Mouse (Mus musculus): Measurements from ENCODE around the gene Dnah8. TPM values are rescaled to one million over a fixed set of nuclear protein-coding genes. Genes with fewer than 3 reads are reported as not detected.

Dnah8 gene
- polyA plus RNA-seq, 1 experiment: not detected

- TF ChIP-seq CTCF (IDR thresholded peaks at IDR 0.05; ENCODE audit: insufficient read depth, low read depth, low read length): no peak
- no peak for TF ChIP-seq POLR2A (IDR thresholded peaks at IDR 0.05; ENCODE audit: insufficient read depth, low read depth, low read length)
- 32% methylated on average over 15 of the region's 17 CpGs for WGBS
- Histone ChIP-seq H3K27ac (ENCODE audit: insufficient read depth, low read depth, low read length) (no peak overlapping the region), H3K4me1 (ENCODE audit: control insufficient read depth, insufficient read depth, low read length) (no peaks in the 10 kb centered on the region), H3K4me3 (ENCODE audit: insufficient read depth, low read depth, low read length) (no peak overlapping the region; the same call in 1 of the 2 replicates)
These were observed 11.2 kb downstream of the Dnah8 start for GRCm38 (mm10) chr17:30635367-30635766.

DNA sequence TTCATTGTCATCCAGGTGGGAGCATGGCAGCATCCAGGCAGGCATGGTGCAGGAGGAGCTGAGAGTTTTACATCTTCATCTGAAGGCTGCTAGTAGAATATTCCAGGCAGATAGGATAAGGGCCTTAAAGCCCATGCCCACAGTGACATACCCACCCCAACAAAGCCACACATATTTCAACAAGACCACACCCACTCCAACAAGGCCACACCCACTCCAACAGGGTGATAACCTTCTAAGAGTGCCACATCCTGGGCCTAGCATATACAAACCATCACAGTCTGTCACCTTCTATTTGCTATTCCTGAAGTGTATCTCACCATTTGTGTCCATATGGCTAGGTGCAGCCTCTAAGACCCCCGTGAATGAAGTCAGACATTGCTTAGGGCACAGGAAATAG lies 13.6 kb downstream of the Dnah8 start:
- no peak for TF ChIP-seq POLR2A (IDR thresholded peaks at IDR 0.05; ENCODE audit: insufficient read depth, low read depth, low read length)
- TF ChIP-seq CTCF (IDR thresholded peaks at IDR 0.05; ENCODE audit: insufficient read depth, low read depth, low read length): no peak
- Histone ChIP-seq H3K4me1 (ENCODE audit: control insufficient read depth, insufficient read depth, low read length) (no peaks in the 10 kb centered on the region), H3K27ac (ENCODE audit: insufficient read depth, low read depth, low read length) (no peak overlapping the region), H3K4me3 (ENCODE audit: insufficient read depth, low read depth, low read length) (no peak overlapping the region)
- WGBS: 76% methylated on average over 1 of the region's 1 CpGs

- H3K27ac ChIP-seq (ENCODE audit: insufficient read depth, low read depth, low read length): no peak overlapping the region
- WGBS: 64% methylated on average over 2 of the region's 2 CpGs
- TF ChIP-seq POLR2A (IDR thresholded peaks at IDR 0.05; ENCODE audit: insufficient read depth, low read depth, low read length) (no peak), CTCF (IDR thresholded peaks at IDR 0.05; ENCODE audit: insufficient read depth, low read depth, low read length) (no peak)
- H3K4me1 ChIP-seq (ENCODE audit: control insufficient read depth, insufficient read depth, low read length): no peaks in the 10 kb centered on the region
- no peak overlapping the region for H3K4me3 ChIP-seq (ENCODE audit: insufficient read depth, low read depth, low read length)
These were observed 14.8 kb downstream of the Dnah8 start for GRCm38 (mm10) chr17:30638996-30639395.

GRCm38 (mm10) chr17:30640896-30641295 lies 16.7 kb downstream of the Dnah8 start:
- no peaks in the 10 kb centered on the region for H3K4me1 ChIP-seq (ENCODE audit: control insufficient read depth, insufficient read depth, low read length)
- 98% methylated on average over 5 of the region's 5 CpGs for WGBS
- TF ChIP-seq CTCF (IDR thresholded peaks at IDR 0.05; ENCODE audit: insufficient read depth, low read depth, low read length) (no peak), POLR2A (IDR thresholded peaks at IDR 0.05; ENCODE audit: insufficient read depth, low read depth, low read length) (no peak)
- H3K4me3 ChIP-seq (ENCODE audit: insufficient read depth, low read depth, low read length): no peak overlapping the region
- H3K27ac ChIP-seq (ENCODE audit: insufficient read depth, low read depth, low read length): no peak overlapping the region

DNA sequence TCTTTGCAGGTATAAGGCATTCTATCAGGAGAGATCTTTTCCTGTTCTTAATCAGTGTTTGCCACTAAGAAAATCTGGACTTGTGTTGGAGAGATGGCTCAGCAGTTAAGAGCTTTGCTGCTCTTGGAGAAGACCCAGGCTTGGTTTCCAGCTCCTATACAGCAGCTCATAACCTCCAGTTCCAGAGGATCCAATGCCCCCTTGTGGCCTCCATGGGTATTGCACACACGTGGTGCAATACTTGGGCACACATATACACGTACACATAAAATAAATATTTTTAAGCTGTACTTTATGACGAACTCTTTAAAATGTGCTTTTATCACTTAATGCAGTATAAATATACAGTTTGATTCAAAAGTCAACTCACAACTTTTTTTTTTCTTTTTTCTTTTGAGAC lies 24.6 kb downstream of the Dnah8 start:
- no peak overlapping the region for H3K27ac ChIP-seq (ENCODE audit: insufficient read depth, low read depth, low read length)
- no peaks in the 10 kb centered on the region for H3K4me1 ChIP-seq (ENCODE audit: control insufficient read depth, insufficient read depth, low read length)
- H3K4me3 ChIP-seq (ENCODE audit: insufficient read depth, low read depth, low read length): no peak overlapping the region
- TF ChIP-seq CTCF (IDR thresholded peaks at IDR 0.05; ENCODE audit: insufficient read depth, low read depth, low read length): no peak
- TF ChIP-seq POLR2A (IDR thresholded peaks at IDR 0.05; ENCODE audit: insufficient read depth, low read depth, low read length): no peak
- WGBS: 95% methylated on average over 3 of the region's 3 CpGs

DNA sequence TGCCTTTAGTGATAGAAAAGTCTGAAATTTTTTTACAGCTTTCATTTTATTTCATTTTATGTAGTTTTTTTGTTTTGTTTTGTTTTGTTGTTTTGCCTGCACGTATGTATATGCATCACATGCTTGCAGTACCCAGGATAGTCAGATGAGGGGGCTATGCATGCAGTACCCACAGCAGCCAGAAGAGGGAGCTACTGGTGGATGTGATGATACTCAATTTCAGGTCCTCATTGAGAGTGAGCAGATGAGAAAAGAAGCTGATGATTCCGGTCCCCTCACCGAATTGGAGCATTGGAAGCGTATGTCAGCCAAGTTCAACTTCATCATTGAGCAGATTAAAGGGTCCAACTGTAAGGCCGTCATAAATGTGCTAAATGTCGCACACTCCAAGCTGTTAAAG lies 28.9 kb downstream of the Dnah8 start:
- H3K4me3 ChIP-seq (ENCODE audit: insufficient read depth, low read depth, low read length): no peak overlapping the region
- TF ChIP-seq POLR2A (IDR thresholded peaks at IDR 0.05; ENCODE audit: insufficient read depth, low read depth, low read length) (no peak), CTCF (IDR thresholded peaks at IDR 0.05; ENCODE audit: insufficient read depth, low read depth, low read length) (no peak)
- WGBS: 96% methylated on average over 6 of the region's 6 CpGs
- no peaks in the 10 kb centered on the region for H3K4me1 ChIP-seq (ENCODE audit: control insufficient read depth, insufficient read depth, low read length)
- no peak overlapping the region for H3K27ac ChIP-seq (ENCODE audit: insufficient read depth, low read depth, low read length)

DNA sequence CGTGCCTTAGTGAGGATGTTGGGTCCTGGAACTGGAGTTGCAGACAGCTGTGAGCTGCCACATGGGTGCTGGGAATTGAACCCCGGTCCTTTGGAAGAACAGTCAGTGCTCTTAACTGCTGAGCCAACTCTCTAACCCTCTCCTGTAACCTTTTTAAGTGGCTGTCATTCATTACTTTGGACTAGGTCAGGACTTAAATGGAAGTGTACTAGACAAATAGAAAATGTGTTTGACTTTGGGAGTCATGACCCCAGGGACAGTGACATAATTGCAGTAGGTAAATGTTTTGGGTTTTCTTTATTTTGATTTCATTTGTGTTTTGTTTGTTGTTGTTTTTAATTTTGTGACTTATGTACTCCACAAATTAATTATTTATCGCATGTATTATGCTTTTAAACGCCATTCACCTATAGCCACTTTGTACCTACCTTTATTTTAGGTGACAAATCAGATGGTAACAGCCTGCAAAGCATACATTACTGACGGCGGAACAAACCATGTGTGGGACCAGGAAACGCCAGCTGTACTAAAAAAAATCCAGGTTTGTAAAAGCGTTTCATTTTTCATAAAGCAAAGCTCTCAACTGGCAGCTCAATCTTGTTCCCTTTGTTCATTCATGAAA lies 33.5 kb downstream of the Dnah8 start:
- no peak for TF ChIP-seq POLR2A (IDR thresholded peaks at IDR 0.05; ENCODE audit: insufficient read depth, low read depth, low read length)
- TF ChIP-seq CTCF (IDR thresholded peaks at IDR 0.05; ENCODE audit: insufficient read depth, low read depth, low read length): no peak
- H3K4me3 ChIP-seq (ENCODE audit: insufficient read depth, low read depth, low read length): peak overlapping the region; percentile 36
- 44% methylated on average over 8 of the region's 8 CpGs for WGBS
- H3K4me1 ChIP-seq (ENCODE audit: control insufficient read depth, insufficient read depth, low read length): no peaks in the 10 kb centered on the region
- no peak overlapping the region for H3K27ac ChIP-seq (ENCODE audit: insufficient read depth, low read depth, low read length)

- 11% methylated on average over 13 of the region's 13 CpGs for WGBS
- TF ChIP-seq POLR2A (IDR thresholded peaks at IDR 0.05; ENCODE audit: insufficient read depth, low read depth, low read length) (no peak), CTCF (IDR thresholded peaks at IDR 0.05; ENCODE audit: insufficient read depth, low read depth, low read length) (no peak)
- no peak overlapping the region for H3K27ac ChIP-seq (ENCODE audit: insufficient read depth, low read depth, low read length)
- no peaks in the 10 kb centered on the region for H3K4me1 ChIP-seq (ENCODE audit: control insufficient read depth, insufficient read depth, low read length)
- H3K4me3 ChIP-seq (ENCODE audit: insufficient read depth, low read depth, low read length): peak overlapping the region; percentile 36
These were observed 34.0 kb downstream of the Dnah8 start for GRCm38 (mm10) chr17:30658152-30658544.

DNA sequence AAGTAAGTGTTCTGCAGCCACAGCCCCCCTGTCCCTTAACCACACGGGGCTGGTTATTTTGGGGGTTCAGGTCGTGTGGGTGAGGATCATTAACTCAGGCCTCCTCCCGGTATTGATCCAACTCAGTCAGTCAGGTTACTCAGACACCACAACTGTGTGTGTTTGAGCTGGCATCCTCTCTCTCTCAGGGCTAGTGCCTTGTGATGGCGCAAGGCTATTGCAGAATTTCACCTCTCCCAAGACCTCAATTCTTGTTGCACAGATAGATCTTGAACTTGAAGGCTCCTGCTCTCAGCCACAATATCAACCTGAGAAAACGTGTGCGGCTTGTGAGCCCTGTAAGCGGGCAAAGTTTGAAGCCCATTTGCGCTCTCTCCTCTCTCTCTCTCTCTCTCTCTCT lies 38.0 kb downstream of the Dnah8 start:
- H3K4me3 ChIP-seq (ENCODE audit: insufficient read depth, low read depth, low read length): no peak overlapping the region

More for the DNA sequence above, 38.0 kb downstream of the Dnah8 start:
- WGBS: 79% methylated on average over 8 of the region's 8 CpGs
- Histone ChIP-seq H3K4me1 (ENCODE audit: control insufficient read depth, insufficient read depth, low read length) (no peaks in the 10 kb centered on the region), H3K27ac (ENCODE audit: insufficient read depth, low read depth, low read length) (no peak overlapping the region)
- no peak for TF ChIP-seq CTCF (IDR thresholded peaks at IDR 0.05; ENCODE audit: insufficient read depth, low read depth, low read length)
- no peak for TF ChIP-seq POLR2A (IDR thresholded peaks at IDR 0.05; ENCODE audit: insufficient read depth, low read depth, low read length)
